Mouse (Mus musculus) liver, embryonic 18 days (tissue): ENCODE results near the gene Slamf6. TPM values are rescaled to one million over a fixed set of nuclear protein-coding genes. Genes with fewer than 3 reads are reported as not detected.

ENCODE experiments used
- polyA plus RNA-seq: library from polyadenylated mRNA; depleted of rRNA; stranded (reverse); fragments of >200 nt; gene quantifications from 2 replicates; pipeline ENCODE4 v1.2.3, GENCODE M21; 2012; rRNA removed

Gene Slamf6
- 2.2 and 3.1 TPM in 2 replicates for polyA plus RNA-seq

GRCm38 (mm10) chr1:171917305-171918039, at the start of gene Slamf6:
Gene Slamf6, plus strand, starts transcription at chr1:171917515.

GRCm38 (mm10) chr1:171895364-171895763, 22.0 kb upstream of the Slamf6 start, which contains the start of gene Gm10521:
Gene Gm10521, plus strand, starts transcription at chr1:171895664.

Other genes starting within 250 kb of the Slamf6 start
- gene Cd48, start 235.5 kb upstream of the Slamf6 start, polyA plus RNA-seq: 10.5 and 12.8 TPM in 2 replicates
- gene Slamf1, start 150.4 kb upstream of the Slamf6 start, polyA plus RNA-seq: 1.2 and 1.4 TPM in 2 replicates
- 6.6 and 6.7 TPM in 2 replicates for gene Cd84, start 77.8 kb upstream of the Slamf6 start, polyA plus RNA-seq
- gene Gm10521, start 21.9 kb upstream of the Slamf6 start, polyA plus RNA-seq: 0.35 and 0.44 TPM in 2 replicates
- gene Vangl2, start 110.9 kb downstream of the Slamf6 start, polyA plus RNA-seq: 0.65 and 0.95 TPM in 2 replicates
- not detected in 2 replicates for gene Nhlh1, start 140.1 kb downstream of the Slamf6 start, polyA plus RNA-seq
- 47.8 and 52.1 TPM in 2 replicates for gene Copa, start 165.0 kb downstream of the Slamf6 start, polyA plus RNA-seq
- 29.8 and 34.6 TPM in 2 replicates for gene Ncstn, start 165.3 kb downstream of the Slamf6 start, polyA plus RNA-seq
- 40.4 and 44.5 TPM in 2 replicates for gene Pex19, start 209.2 kb downstream of the Slamf6 start, polyA plus RNA-seq
- gene Dcaf8, start 230.6 kb downstream of the Slamf6 start, polyA plus RNA-seq: 37.2 and 40.3 TPM in 2 replicates